Mouse (Mus musculus): Measurements from ENCODE around the gene Rab13. TPM values are rescaled to one million over a fixed set of nuclear protein-coding genes. Genes with fewer than 3 reads are reported as not detected.

Rab13 gene
- polyA plus RNA-seq, 2 experiments = 2.9 to 4.3 TPM

GRCm38 (mm10) chr3:90256731-90257530 is 43.4 kb downstream of the Rab13 start:
- Histone ChIP-seq H3K9me3 (ENCODE audit: control insufficient read depth, low read length) (no peaks in the 10 kb centered on the region), H3K36me3 (replicated peaks; ENCODE audit: control insufficient read depth, insufficient read depth, low read depth) (peaks cover 16% of the 10 kb centered on the region), H3K27ac (no peak overlapping the region), H3K4me3 (ENCODE audit: insufficient read depth in 1 of 2, low read depth in 2 of 2, low read length in 2 of 2) (no peak overlapping the region), H3K4me2 (ENCODE audit: low read depth) (no peak overlapping the region), H3K4me1 (replicated peaks; ENCODE audit: control insufficient read depth in 2 of 2, insufficient read depth in 2 of 2, low read length in 1 of 2) (peaks cover 5 to 7% of the 10 kb centered on the region in 2 experiments; a peak in 3 of 4 replicates), H3K9ac (replicated peaks) (no peak overlapping the region), H3K27me3 (ENCODE audit: control insufficient read depth, insufficient read depth, low read length) (no peaks in the 10 kb centered on the region)
- no peak for TF ChIP-seq EP300 (IDR thresholded peaks at IDR 0.05; ENCODE audit: low read depth)
- TF ChIP-seq CTCF (IDR thresholded peaks at IDR 0.05; ENCODE audit: low read depth) = no peak
- WGBS (ENCODE audit: insufficient replicate concordance) = 81% methylated on average over 19 of the region's 19 CpGs
- no peak for ATAC-seq (ENCODE audit: insufficient read depth)
- DNase-seq (ENCODE audit: low read depth in 3 of 3, low spot score in 3 of 3) = no peak

GRCm38 (mm10) chr3:90258521-90258920 is 45.0 kb downstream of the Rab13 start:
- H3K27ac ChIP-seq = no peak overlapping the region
- 65% methylated on average over 4 of the region's 4 CpGs for WGBS (ENCODE audit: insufficient replicate concordance)
- ATAC-seq (ENCODE audit: insufficient read depth) (no peak), DNase-seq (ENCODE audit: low read depth in 3 of 3, low spot score in 3 of 3) (no peak)
- H3K9ac ChIP-seq (replicated peaks) = no peak overlapping the region
- peaks cover 19% of the 10 kb centered on the region for H3K36me3 ChIP-seq (replicated peaks; ENCODE audit: control insufficient read depth, insufficient read depth, low read depth)
- H3K4me3 ChIP-seq (ENCODE audit: insufficient read depth in 1 of 2, low read depth in 2 of 2, low read length in 2 of 2) = no peak overlapping the region
- TF ChIP-seq CTCF (IDR thresholded peaks at IDR 0.05; ENCODE audit: low read depth) (no peak), EP300 (IDR thresholded peaks at IDR 0.05; ENCODE audit: low read depth) (no peak)
- peaks cover 5 to 7% of the 10 kb centered on the region in 2 experiments; a peak in 3 of 4 replicates for H3K4me1 ChIP-seq (replicated peaks; ENCODE audit: control insufficient read depth in 2 of 2, insufficient read depth in 2 of 2, low read length in 1 of 2)
- no peak overlapping the region for H3K4me2 ChIP-seq (ENCODE audit: low read depth)
- no peaks in the 10 kb centered on the region for H3K9me3 ChIP-seq (ENCODE audit: control insufficient read depth, low read length)
- no peaks in the 10 kb centered on the region for H3K27me3 ChIP-seq (ENCODE audit: control insufficient read depth, insufficient read depth, low read length)

GRCm38 (mm10) chr3:90263121-90263771 is 49.8 kb downstream of the Rab13 start:
- TF ChIP-seq EP300 (IDR thresholded peaks at IDR 0.05; ENCODE audit: low read depth) (no peak), CTCF (IDR thresholded peaks at IDR 0.05; ENCODE audit: low read depth) (no peak)
- WGBS (ENCODE audit: insufficient replicate concordance) = 74% methylated on average over 5 of the region's 5 CpGs
- no peak for ATAC-seq (ENCODE audit: insufficient read depth)
- H3K4me1 ChIP-seq (replicated peaks; ENCODE audit: control insufficient read depth in 2 of 2, insufficient read depth in 2 of 2, low read length in 1 of 2) = peaks cover 6 to 21% of the 10 kb centered on the region in 2 experiments
- no peaks in the 10 kb centered on the region for H3K27me3 ChIP-seq (ENCODE audit: control insufficient read depth, insufficient read depth, low read length)
- no peak overlapping the region for H3K4me3 ChIP-seq (ENCODE audit: insufficient read depth in 1 of 2, low read depth in 2 of 2, low read length in 2 of 2)
- no peak for DNase-seq (ENCODE audit: low read depth in 3 of 3, low spot score in 3 of 3)
- H3K9me3 ChIP-seq (ENCODE audit: control insufficient read depth, low read length) = no peaks in the 10 kb centered on the region
- peaks cover 17% of the 10 kb centered on the region for H3K36me3 ChIP-seq (replicated peaks; ENCODE audit: control insufficient read depth, insufficient read depth, low read depth)
- no peak overlapping the region for H3K27ac ChIP-seq
- no peak overlapping the region for H3K4me2 ChIP-seq (ENCODE audit: low read depth)
- no peak overlapping the region for H3K9ac ChIP-seq (replicated peaks)

- no peak for TF ChIP-seq EP300 (IDR thresholded peaks at IDR 0.05; ENCODE audit: low read depth)
- H3K27me3 ChIP-seq (ENCODE audit: control insufficient read depth, insufficient read depth, low read length) = no peaks in the 10 kb centered on the region
- WGBS (ENCODE audit: insufficient replicate concordance) = 21% methylated on average over 10 of the region's 10 CpGs
- no peak overlapping the region; the same call in 1 of the 2 replicates for H3K27ac ChIP-seq
- no peaks in the 10 kb centered on the region for H3K9me3 ChIP-seq (ENCODE audit: control insufficient read depth, low read length)
- H3K4me2 ChIP-seq (ENCODE audit: low read depth) = peak overlapping the region; percentile 99
- H3K4me3 ChIP-seq (ENCODE audit: insufficient read depth in 1 of 2, low read depth in 2 of 2, low read length in 2 of 2) = peak overlapping the region; percentile 83 to 90
- no peak for DNase-seq (ENCODE audit: low read depth in 3 of 3, low spot score in 3 of 3)
- no peak for ATAC-seq (ENCODE audit: insufficient read depth)
- peaks cover 12% of the 10 kb centered on the region for H3K36me3 ChIP-seq (replicated peaks; ENCODE audit: control insufficient read depth, insufficient read depth, low read depth)
- H3K4me1 ChIP-seq (replicated peaks; ENCODE audit: control insufficient read depth in 2 of 2, insufficient read depth in 2 of 2, low read length in 1 of 2) = peaks cover 6 to 23% of the 10 kb centered on the region in 2 experiments
- no peak overlapping the region for H3K9ac ChIP-seq (replicated peaks)
Observed at GRCm38 (mm10) chr3:90264687-90265033, 51.2 kb downstream of the Rab13 start.

Data from liver, embryonic 14.5 days (tissue).